Mouse (Mus musculus): ENCODE data around the gene Cdc42se1. TPM values are rescaled to one million over a fixed set of nuclear protein-coding genes. Genes with fewer than 3 reads are reported as not detected.
"Not testable (repeated sequence)": the region's sequence is repeated elsewhere in the genome, so short reads cannot be mapped to it uniquely, and the experiment has no call there.

Gene Cdc42se1
- polyA plus RNA-seq, 1 experiment = 65.4 TPM

GRCm38 (mm10) chr3:95199101-95199500 lies 29.4 kb upstream of the Cdc42se1 start:
- Histone ChIP-seq H3K27ac (ENCODE audit: insufficient read depth, low read length) (no peak overlapping the region), H3K4me1 (ENCODE audit: control insufficient read depth, insufficient read depth, low read length) (peaks cover 6% of the 10 kb centered on the region; the same call in 1 of the 2 replicates), H3K4me3 (ENCODE audit: insufficient read depth, low read length) (no peak overlapping the region)
- TF ChIP-seq POLR2A (IDR thresholded peaks at IDR 0.05; ENCODE audit: extremely low read depth, insufficient read depth, low read length) = no peak

- Histone ChIP-seq H3K27ac (ENCODE audit: insufficient read depth, low read length) (no peak overlapping the region), H3K4me1 (ENCODE audit: control insufficient read depth, insufficient read depth, low read length) (peaks cover 6% of the 10 kb centered on the region; the same call in 1 of the 2 replicates), H3K4me3 (ENCODE audit: insufficient read depth, low read length) (no peak overlapping the region)
- no peak for TF ChIP-seq POLR2A (IDR thresholded peaks at IDR 0.05; ENCODE audit: extremely low read depth, insufficient read depth, low read length)
- no peak for TF ChIP-seq CTCF (IDR thresholded peaks at IDR 0.05; ENCODE audit: extremely low read depth, insufficient read depth, low read length)
Measured at GRCm38 (mm10) chr3:95200132-95200531, 28.4 kb upstream of the Cdc42se1 start.

DNA sequence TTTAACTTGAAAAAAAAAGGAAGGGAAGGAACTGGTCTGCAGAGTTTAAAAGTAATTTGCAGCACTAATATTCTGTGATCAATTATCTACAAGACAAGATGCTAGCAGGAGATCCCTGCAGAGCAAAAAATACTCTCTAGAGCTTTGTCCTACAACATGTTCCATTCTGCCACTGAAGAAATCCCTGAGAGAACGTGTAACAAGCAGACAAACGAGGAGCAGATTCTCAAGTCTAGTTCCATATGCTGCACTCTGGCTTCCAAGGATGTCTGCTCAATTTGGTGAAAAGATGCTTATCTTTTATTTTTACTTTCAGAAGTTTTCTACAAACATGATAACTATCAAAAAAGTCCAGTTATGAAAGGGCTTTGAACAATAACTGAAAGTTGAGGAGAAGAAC lies 28.0 kb upstream of the Cdc42se1 start:
- Histone ChIP-seq H3K4me1 (ENCODE audit: control insufficient read depth, insufficient read depth, low read length) (peaks cover 6% of the 10 kb centered on the region; the same call in 1 of the 2 replicates), H3K4me3 (ENCODE audit: insufficient read depth, low read length) (no peak overlapping the region), H3K27ac (ENCODE audit: insufficient read depth, low read length) (no peak overlapping the region)
- TF ChIP-seq CTCF (IDR thresholded peaks at IDR 0.05; ENCODE audit: extremely low read depth, insufficient read depth, low read length) (no peak), POLR2A (IDR thresholded peaks at IDR 0.05; ENCODE audit: extremely low read depth, insufficient read depth, low read length) (no peak)

- Histone ChIP-seq H3K4me1 (ENCODE audit: control insufficient read depth, insufficient read depth, low read length) (peaks cover 6% of the 10 kb centered on the region; the same call in 1 of the 2 replicates), H3K4me3 (ENCODE audit: insufficient read depth, low read length) (no peak overlapping the region), H3K27ac (ENCODE audit: insufficient read depth, low read length) (no peak overlapping the region)
- TF ChIP-seq POLR2A (IDR thresholded peaks at IDR 0.05; ENCODE audit: extremely low read depth, insufficient read depth, low read length) (no peak), CTCF (IDR thresholded peaks at IDR 0.05; ENCODE audit: extremely low read depth, insufficient read depth, low read length) (no peak)
Measured at GRCm38 (mm10) chr3:95203880-95204279, 24.7 kb upstream of the Cdc42se1 start.

DNA sequence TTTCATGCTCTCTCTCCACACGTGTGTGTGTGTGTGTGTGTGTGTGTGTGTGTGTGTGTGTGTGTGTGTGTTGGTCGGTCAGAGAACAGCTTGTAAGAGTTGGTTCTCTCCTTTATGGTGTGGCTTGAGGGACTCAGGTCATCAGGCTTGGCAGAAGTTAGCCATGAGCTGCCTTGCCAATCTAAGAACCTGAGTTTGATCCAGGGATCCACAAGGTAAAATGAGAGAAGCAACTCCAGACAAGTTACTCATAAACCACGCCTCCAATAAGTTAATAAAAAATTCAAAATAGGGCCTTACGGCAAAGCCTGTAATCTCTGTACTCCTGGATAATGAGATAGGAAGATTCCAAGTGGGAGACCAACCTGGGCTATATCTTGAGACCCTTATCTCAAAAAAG lies 20.2 kb upstream of the Cdc42se1 start:
- H3K27ac ChIP-seq (ENCODE audit: insufficient read depth, low read length) = no peak overlapping the region
- peaks cover 2% of the 10 kb centered on the region; the same call in 1 of the 2 replicates for H3K4me1 ChIP-seq (ENCODE audit: control insufficient read depth, insufficient read depth, low read length)
- H3K4me3 ChIP-seq (ENCODE audit: insufficient read depth, low read length) = no peak overlapping the region
- TF ChIP-seq POLR2A (IDR thresholded peaks at IDR 0.05; ENCODE audit: extremely low read depth, insufficient read depth, low read length) (no peak), CTCF (IDR thresholded peaks at IDR 0.05; ENCODE audit: extremely low read depth, insufficient read depth, low read length) (no peak)

DNA sequence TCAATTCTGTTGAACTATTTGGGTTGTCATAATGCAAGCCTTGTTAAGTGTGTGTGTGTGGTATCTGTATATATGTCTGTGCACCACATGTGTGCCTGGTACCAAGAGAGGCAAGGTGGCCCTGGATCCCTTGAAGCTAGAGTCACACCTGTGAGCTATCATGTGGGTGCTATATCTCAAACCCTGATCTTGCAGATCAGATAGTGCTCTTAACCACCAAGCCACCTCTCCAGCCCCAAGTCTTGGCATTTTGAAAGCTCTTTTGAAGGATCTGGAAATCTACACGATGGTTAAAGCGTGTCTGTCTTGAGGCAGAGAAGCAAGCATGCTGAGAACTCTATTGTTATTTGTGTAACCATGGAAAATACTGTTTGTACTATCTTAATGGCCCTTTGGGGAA lies 17.9 kb upstream of the Cdc42se1 start:
- H3K4me1 ChIP-seq (ENCODE audit: control insufficient read depth, insufficient read depth, low read length) = no peaks in the 10 kb centered on the region
- no peak overlapping the region for H3K4me3 ChIP-seq (ENCODE audit: insufficient read depth, low read length)
- H3K27ac ChIP-seq (ENCODE audit: insufficient read depth, low read length) = no peak overlapping the region
- TF ChIP-seq CTCF (IDR thresholded peaks at IDR 0.05; ENCODE audit: extremely low read depth, insufficient read depth, low read length) (no peak), POLR2A (IDR thresholded peaks at IDR 0.05; ENCODE audit: extremely low read depth, insufficient read depth, low read length) (no peak)

- H3K4me1 ChIP-seq (ENCODE audit: control insufficient read depth, insufficient read depth, low read length); H3K27ac ChIP-seq (ENCODE audit: insufficient read depth, low read length); H3K4me3 ChIP-seq (ENCODE audit: insufficient read depth, low read length): not testable (repeated sequence)
Measured at GRCm38 (mm10) chr3:95212889-95213608, 15.5 kb upstream of the Cdc42se1 start.

- Histone ChIP-seq H3K4me1 (ENCODE audit: control insufficient read depth, insufficient read depth, low read length) (no peaks in the 10 kb centered on the region), H3K27ac (ENCODE audit: insufficient read depth, low read length) (no peak overlapping the region), H3K4me3 (ENCODE audit: insufficient read depth, low read length) (no peak overlapping the region)
- TF ChIP-seq POLR2A (IDR thresholded peaks at IDR 0.05; ENCODE audit: extremely low read depth, insufficient read depth, low read length) = no peak
- no peak for TF ChIP-seq CTCF (IDR thresholded peaks at IDR 0.05; ENCODE audit: extremely low read depth, insufficient read depth, low read length)
Measured at GRCm38 (mm10) chr3:95213609-95213975, 14.9 kb upstream of the Cdc42se1 start.

- peak overlapping the region; percentile 68 for H3K4me3 ChIP-seq (ENCODE audit: insufficient read depth, low read length)
- H3K27ac ChIP-seq (ENCODE audit: insufficient read depth, low read length) = peak overlapping the region; percentile 15; the same call in 1 of the 2 replicates
- TF ChIP-seq CTCF (IDR thresholded peaks at IDR 0.05; ENCODE audit: extremely low read depth, insufficient read depth, low read length) (no peak), POLR2A (IDR thresholded peaks at IDR 0.05; ENCODE audit: extremely low read depth, insufficient read depth, low read length) (no peak)
- no peaks in the 10 kb centered on the region for H3K4me1 ChIP-seq (ENCODE audit: control insufficient read depth, insufficient read depth, low read length)
Measured at GRCm38 (mm10) chr3:95216655-95217254, 11.8 kb upstream of the Cdc42se1 start.
